Mouse (Mus musculus) frontal cortex, adult 2 months (tissue): ENCODE measurements around the gene Abca2. TPM values are rescaled to one million over a fixed set of nuclear protein-coding genes. Genes with fewer than 3 reads are reported as not detected.

Experiments
- DNase-seq, 2 experiments: peaks; one replicate each; pipeline ENCODE4 v3.0.0; 2022; ENCODE audit warnings: low spot score in 1 of 2; ENCODE audit errors: extremely low spot score in 1 of 2
- polyA plus RNA-seq: library from polyadenylated mRNA; depleted of rRNA; stranded (reverse); fragments of >200 nt; gene quantifications from 2 replicates; pipeline ENCODE4 v1.2.3, GENCODE M21; 2012

Abca2 gene
- polyA plus RNA-seq, 1 experiment, result 107 TPM

DNA sequence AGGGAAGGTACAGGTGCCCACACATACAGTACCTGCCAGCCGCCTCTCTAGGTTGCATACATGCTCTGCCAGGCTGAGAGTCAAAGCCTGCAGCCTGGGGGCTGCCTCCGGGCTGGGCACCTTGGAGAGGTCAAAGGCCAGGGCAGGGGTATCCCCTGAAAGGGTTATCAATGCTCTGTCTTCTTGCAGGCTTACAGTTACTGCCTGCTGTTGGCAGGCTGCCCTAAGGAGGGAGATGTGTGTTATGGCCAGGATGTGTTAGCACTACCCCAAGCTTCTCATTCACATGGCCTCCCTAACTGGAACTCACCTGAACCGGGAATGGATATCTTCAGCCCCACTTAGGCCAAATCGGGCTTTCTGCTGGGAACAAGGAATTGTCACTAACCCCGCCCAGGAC is 31.6 kb downstream of the Abca2 start:
- no peak for DNase-seq

DNA sequence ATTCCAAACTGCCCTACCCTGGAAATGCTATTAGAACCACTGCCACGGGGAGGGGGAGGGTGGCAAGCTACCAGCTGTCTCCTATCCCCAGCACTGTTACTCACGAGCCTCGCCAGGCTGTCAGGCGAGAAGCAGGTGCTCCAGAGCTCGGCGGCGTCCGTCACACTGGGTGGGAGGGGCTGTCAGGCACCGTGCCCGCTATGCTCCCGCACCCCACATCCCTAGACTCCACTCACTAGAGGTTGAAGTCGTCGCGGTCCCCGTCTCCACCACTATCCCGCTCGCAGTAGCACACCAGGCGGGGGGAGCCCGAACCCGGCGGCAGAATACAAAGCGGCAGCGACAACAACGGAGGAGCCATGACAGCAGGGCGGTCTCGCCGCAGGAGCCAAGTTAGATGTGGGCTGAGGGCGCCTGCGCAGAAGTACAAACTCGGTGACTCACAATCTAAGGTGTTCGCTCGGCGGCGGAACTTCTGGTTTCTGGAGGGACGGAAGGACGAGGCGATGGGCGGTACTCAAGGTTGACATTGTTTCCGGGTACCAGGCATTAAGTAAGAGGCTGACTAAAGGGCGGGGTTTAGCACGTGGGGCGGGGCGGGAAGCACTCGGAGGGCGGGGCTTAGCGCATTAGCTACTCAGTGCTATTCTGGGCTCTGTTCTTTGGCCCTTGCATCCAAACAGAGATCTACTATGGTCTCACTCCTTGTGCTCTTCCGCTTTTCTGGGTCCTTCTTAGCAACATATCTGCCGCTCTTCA is 32.2 kb downstream of the Abca2 start, which contains the start of gene Paxx:
Gene Paxx (minus strand): TSS at position 544 of the 759 bp plus-strand sequence.
- peak; percentile 94 to 96 for DNase-seq

DNA sequence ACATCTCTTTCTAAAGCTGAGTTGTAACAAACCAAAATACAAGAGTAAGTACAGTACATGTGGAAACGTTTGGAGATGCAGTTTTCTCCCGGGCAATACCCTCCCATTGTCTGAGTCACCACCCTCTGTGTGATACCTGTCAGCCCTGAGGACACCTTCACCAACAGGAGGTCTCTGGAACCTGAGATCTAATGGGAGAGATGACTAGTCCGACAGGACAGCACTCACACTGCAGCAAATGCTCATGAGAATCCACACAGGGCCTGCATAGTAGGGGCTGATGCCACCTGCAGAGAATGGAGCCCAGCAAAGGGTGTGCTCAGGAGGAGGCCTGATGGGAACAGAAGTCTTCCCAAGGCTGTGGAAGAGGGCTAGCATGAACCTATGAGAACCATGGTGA is 32.9 kb downstream of the Abca2 start:
- no peak for DNase-seq

DNA sequence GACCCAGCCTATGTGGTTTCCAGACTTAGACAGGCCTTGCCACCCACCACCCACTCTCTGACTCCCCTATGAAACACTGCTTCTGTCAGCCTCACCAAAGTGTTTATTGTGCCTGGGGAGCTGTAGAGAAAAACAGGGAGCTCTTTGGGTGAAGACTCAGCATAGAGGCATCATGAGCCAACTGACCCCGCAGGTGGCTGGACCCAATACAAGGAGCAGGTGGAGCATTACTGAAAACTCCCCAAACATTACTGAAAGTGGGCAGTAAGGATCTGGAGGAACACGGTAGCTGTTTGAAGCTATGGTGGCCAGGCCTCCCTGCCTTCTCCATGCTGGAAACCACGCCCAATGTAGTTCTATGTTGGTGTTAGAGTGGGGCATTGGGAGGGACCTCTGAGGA is 35.1 kb downstream of the Abca2 start:
- no peak for DNase-seq

DNA sequence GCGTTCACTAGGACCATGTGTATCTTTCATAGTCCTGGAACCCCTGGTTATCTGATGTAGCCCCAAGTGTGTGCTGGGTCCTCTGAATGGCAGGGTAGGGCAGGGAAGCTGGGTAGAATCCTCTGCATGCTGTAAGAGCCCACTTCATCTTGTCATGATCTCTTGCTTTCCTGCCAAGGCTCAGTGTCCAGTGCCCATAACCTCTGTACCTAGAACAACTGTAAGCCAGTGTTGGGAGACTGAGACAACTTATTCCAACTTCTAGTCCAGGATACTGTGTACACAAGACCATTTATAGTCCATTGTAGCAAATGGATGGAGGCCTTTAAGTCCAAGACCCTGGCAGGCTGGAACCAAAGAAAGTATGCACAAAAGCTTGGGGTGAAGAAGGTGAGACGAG is 36.8 kb downstream of the Abca2 start:
- no peak for DNase-seq

DNA sequence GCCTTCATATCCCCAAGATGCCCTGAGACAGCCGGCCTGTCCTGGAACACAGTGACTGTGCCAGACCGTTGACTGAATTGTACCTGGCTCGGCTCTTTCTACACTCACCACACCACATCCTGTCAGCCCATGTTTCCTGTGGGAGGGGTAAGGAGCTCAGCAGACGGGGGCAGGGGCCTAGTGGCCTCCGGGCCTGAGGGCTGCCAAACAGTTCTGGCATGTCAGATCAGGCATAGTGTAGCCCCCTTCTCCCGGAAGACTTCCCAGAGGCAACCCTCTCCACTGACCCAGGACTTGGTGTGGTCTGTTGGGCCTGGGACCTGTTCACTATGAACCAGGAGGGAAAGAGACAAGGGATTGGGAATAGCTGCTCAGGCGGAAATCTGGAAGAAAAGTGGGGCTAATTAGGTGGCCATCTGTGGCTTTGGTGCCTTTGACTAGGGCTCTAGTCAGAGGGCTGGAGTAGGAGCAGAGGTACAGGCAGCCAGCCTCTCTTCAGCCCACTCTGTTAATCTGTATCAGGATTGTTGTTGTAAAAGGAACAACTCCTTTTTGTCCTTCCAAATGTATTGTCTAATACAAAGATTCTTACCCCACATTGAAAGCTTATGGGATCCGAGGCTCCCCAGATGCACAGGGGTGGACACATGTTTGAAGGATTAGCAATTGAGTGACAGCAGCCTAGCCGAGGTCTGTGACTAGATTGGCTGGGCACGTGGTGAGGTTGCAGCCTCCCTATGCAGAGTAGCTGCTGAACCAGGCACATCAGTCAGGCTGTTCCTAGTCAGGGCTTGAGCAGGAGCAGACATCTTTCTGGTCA is 37.5 kb downstream of the Abca2 start:
- no peak for DNase-seq

DNA sequence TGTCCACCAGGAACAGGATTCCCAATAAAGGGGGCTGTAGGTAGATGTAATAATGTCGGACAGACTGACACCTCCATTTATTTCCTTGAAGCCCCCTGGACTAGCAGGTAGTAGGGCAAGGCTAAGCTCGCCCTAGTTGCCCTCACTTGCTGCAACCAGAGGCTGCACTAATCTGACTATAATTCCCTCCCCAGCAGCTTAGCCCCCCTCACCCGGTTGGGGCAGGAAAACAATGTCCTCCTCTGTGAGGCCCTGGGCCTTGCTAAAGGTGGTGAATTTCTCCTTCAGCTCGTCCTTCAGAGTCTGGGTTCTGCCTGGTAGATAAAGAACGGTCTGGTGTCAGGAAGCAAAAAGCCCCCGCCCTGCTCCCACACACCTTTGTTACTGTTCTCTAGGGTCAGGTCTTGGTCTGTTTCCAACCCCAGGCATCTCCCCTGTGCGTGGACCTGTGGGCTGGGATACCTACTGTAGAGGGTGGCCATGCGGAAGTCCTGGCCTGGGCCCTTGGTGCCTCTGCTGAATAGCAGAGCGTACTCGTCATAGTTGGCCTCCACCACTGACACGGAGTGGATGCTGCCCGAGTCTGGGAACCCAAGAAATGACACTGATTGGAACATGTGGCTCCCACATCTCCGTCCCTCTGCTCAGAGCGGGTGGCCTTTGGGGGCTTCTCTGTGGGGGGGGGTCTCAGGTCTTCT is 39.3 kb downstream of the Abca2 start:
- no peak for DNase-seq

DNA sequence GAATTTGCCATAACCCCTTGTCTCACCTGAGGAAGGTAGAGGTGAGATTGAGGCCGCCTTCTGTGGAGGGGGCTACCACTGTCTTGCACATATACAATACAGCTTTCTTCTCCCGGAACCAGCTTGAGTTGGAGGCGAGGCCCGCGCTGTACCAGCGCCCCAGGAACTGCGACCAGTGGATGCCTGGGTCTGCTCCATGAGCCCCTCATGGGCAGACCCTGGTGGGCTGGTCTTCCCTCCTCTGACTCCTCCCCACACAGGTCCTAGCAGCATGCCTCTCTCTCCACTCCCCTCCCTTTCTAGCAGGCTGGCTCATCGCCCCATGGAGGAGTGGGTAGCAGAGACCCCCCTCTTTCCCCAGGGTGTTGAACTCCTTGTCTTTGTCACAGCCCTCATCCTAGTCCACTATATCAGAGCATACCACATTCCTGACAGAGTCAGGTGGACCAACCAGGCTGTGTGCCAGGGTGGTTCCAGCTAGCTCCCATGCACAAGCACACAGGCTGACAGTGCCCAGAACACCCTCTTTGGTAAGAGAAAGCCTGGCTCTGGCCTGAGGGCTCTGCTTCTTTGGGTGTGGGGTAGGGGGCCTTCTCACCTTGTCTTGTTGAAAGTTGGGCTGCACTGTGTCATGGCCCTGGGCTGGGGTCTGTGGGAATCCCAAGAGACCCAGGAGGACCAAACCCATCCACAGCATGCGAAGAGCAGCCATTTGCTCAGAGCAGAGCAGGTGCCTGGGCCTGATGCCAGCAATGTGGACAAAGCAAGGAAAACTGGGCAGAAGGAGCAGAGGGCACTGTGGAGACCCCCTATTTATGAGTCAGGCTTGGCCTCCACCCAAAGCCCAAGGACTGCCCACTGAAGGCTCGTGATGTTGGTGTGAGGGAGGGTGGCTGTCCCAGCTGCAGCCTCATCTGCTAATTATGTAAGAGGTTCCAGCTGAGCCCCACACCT is 40.7 kb downstream of the Abca2 start:
- DNase-seq, result peak in 1 of 2 experiments; percentile 36

DNA sequence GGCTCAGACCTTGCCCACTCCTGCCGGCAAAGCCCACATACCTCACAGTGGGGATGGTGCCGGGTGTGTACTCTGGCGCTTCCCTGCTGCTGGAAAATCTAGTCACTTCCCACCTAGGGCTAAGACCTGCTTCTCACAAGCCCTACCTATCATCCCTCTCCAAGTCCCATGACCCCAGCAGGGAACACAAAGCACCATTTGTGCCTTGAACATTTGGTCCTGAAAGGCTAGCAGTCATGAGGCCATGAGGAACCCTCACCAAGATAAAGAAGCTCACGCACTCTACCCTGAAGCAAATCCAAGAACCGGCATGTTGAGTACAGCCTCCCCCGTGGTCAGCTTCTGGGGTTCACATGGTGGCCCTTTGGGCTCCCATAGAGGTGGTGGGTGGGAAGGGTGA is 41.5 kb downstream of the Abca2 start, which contains the start of gene Ptgds:
Gene Ptgds (minus strand): TSS at position 78 of the 400 bp plus-strand sequence.
- no peak for DNase-seq

DNA sequence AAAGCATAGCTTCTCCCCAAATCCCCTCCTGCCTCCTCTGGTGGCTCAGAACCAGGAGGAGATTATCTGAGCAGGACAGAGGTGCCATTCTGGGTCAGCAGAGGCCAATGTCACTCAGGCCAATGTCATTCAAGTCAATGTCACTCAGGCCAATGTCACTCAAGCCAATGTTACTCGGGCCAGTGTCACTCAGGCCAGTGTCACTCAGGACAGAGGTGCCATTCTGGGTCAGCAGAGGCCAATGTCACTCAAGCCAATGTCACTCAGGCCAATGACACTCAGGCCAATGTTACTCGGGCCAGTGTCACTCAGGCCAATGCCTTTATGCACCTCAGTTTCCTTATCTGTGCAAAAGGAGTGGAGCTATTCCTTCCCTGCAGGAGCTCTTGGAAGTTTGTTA is 44.0 kb downstream of the Abca2 start:
- no peak for DNase-seq

DNA sequence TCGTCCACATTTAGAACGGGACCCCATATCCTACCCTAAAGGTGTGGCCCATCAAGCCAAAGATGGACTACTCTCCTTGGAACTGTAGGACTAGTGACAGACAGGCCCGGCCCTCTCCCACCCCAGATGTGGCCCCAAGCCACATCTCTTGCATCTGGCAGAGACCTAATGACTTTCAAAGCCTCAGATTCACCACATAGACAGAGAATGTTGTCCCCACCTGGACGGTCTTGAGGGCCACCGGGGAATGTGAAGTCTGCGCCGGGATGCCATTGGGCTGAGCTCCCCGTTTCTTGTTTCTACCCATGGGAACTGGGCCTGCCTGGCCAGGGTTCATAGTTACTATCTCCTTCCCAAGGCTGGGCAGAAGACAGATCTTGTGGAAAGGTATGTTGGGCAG is 49.0 kb downstream of the Abca2 start:
- DNase-seq, result no peak

DNA sequence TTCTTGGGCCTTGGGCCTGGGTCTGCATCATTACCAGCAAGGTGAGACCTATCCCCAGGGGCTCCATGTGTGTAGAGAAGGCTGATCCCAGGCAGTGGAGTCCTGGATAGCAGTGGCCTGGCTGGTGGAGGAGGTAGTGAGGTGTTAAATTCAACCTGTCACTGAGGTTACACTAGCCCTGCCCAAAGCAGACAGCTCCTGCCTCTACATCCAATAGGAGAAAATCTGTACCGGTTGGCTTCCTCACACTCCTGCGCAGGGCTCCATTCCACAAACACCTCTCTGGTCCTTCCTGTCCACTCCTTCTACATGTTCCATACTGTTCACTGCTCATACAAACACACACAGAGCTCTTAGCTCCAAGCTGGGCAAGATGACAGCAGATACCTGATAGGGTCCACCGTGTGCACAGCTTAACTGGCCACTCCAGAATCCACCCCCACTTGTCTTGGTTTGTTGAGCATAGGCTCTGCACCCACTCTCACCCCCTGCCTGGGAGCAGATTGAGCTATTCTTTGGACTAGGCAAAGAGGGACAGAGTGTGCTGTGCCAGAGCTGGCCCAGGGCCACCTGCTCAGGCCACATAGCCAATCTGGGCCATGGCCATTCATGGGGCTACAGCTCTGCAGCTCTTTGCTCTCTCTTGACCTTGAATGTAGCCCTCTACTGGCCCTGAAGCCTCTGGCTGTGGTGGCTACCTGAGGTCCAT is 49.6 kb downstream of the Abca2 start:
- DNase-seq, result peak in 1 of 2 experiments; percentile 57

DNA sequence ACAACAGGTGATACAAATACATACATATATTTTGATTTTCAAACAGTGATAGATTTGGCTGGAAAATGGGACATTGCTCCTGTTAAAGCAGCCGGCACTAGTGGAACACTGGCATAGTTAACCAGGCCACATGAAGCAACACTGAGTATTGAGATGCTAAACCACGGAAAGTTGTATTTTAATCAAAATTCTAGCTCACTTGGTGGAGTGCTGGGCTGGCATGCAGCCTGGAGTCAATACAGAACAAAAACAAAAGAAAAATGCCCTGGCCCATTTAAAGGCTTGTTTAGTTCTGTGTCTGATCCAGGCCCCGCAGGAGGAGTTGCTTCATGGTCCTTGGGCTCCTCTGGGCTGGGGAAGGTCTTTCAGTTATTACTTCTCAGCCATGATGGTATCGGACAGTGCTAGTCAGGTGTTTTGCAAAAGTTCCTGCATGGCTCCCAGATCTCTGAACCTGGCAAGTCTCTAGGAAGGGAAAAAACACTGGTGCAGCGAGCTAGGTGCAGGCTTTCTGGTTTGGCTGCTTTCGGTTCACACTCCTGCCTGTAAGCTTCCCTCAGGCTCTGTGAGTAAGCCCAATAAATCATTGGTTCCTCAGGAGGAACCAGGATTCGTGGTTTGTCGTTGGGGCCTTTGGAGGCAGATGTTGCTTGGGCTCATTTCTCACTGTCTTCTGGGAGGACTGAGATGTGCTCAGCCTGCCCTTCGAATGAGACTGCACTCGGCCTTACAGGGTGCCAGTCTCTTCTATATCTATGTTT is 51.2 kb downstream of the Abca2 start:
- no peak for DNase-seq

DNA sequence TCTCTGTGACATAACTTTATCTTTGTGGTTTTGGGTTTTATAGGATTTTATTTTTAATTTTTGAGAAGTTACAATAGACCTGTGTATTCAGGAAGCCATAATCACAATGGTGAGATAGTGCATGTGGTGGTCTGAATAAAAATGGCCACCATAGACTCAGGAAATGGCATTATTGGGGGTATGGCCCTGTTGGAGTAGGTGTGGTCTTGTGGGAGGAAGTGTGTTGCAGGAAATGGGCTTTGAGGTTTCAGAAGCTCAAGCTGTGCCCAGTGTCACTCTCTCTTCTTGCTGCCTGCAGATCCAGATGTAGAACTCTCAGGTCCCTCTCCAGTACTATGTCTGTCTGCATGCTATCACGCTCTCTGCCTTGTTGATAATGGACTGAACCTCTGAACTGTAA is 52.0 kb downstream of the Abca2 start:
- no peak for DNase-seq

DNA sequence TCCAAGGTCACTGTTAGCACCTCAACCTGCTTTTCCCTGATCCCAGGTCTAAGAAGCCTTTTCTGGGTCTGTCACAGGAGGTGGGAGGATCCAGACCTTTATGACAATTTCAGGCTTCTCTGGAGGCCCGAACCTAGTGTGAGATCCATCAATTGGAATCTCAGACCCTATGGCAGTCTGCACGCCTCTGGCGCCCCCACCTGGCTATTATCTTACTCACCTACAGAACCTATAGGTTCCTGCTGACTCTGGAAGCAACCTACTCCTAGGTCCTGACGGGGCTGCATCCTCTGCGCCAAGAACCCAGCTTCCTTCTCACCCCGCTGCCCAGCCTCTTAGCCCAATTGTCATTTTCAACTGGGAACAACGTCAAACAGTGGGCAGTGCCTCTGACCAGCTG is 54.5 kb downstream of the Abca2 start:
- DNase-seq, result peak in 1 of 2 experiments; percentile 60

DNA sequence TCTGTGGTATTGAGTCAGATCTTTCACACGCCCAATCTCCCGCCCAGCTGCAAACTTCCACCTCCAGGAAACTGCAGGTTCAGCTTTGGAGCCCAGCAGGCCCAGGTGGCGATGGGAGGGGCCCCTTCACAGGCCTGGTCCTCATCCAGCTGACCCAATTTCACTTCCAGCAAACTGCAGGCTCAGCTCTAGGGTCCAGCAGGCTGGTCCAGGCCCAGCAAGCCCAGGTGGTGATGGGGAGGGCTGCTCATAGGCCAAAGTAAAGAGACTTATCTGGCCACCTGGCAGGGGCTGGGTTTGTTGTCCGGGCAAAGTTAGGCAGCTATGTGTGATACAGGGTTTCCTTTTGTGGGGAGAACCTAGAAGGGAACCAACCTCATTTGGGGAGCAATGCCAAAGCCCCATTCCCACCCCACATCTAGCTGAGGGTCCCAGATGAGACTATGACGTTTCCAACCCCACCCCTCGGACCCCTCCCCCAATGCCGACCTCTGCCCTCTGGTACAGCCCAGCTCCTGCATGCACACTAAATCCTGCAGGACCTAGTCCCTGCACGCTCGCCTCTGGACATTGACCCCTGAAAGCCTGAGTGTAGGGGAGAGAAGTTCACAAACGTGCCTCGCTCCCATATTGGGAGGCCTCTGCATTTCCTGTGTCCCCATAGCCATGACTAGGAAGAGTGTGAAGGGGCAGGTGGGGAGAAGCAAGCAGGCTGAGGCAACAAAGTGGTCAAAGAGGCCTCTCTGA is 56.6 kb downstream of the Abca2 start:
- no peak for DNase-seq

DNA sequence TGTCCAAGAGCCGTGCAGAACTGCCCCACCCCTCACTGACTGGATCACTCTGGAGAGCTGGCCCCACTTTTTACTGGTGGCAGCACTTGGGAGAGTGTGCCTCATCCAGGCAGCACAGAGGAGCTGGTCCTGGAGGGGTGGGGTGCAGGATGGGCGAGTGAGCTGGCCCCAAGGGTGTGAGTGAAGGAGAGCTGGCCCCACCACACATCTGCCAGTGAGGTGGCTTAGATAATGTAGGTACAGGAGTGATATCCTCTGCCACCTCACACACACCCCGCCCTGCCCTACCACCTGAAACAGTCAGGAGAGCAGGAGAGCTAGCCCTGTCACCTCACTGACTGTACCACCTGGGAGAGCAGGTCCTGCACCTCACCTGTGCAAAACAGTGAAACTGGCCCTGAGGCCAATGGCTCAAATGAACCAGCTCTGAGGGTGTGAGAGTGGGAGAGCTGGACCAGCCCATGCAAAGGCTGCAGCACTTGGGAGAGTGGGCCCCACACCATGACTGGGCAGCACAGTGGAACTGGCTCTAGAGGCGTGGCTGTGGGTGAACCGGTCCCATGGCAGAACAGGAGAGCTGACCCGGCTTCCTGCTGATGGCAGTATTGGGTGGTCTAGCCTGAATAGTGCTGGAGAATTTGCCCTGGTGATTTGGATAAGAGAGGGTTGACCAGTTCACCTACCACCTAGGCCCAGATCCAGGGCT is 59.6 kb downstream of the Abca2 start:
- DNase-seq, result no peak
